Mouse (Mus musculus): Measurements from ENCODE around the gene Gm10840. TPM values are rescaled to one million over a fixed set of nuclear protein-coding genes. Genes with fewer than 3 reads are reported as not detected.

Gene Gm10840
- polyA plus RNA-seq, 1 experiment from 2014 or later, result not detected

- Histone ChIP-seq H3K27me3 (ENCODE audit: control insufficient read depth, insufficient read depth, low read length) (no peaks in the 10 kb centered on the region), H3K4me1 (ENCODE audit: control insufficient read depth, insufficient read depth, low read length) (peaks cover 16% of the 10 kb centered on the region), H3K4me2 (ENCODE audit: low read depth, low read length) (peak overlapping the region; percentile 89), H3K9ac (ENCODE audit: low read length) (peak overlapping the region; percentile 92), H3K9me3 (replicated peaks; ENCODE audit: control insufficient read depth, low read length) (no peaks in the 10 kb centered on the region), H3K27ac (ENCODE audit: low read length) (peak overlapping the region; percentile 92), H3K36me3 (ENCODE audit: control insufficient read depth, insufficient read depth) (peaks cover 25% of the 10 kb centered on the region), H3K4me3 (ENCODE audit: low read length) (peak overlapping the region; percentile 73)
- 35% methylated on average over 9 of the region's 9 CpGs for WGBS
- 0 out of 2 replicates have a peak, but pooled peaks have one; percentile 1 for ATAC-seq (replicated peaks; ENCODE audit: extremely low read depth, insufficient read depth, low FRiP score)
Observed at GRCm38 (mm10) chr11:106158930-106159215, 1.8 kb upstream of the Gm10840 start.

GRCm38 (mm10) chr11:106159216-106159920 lies 1.3 kb upstream of the Gm10840 start:
- WGBS, result under 1% methylated on average over 25 of the region's 25 CpGs

DNA sequence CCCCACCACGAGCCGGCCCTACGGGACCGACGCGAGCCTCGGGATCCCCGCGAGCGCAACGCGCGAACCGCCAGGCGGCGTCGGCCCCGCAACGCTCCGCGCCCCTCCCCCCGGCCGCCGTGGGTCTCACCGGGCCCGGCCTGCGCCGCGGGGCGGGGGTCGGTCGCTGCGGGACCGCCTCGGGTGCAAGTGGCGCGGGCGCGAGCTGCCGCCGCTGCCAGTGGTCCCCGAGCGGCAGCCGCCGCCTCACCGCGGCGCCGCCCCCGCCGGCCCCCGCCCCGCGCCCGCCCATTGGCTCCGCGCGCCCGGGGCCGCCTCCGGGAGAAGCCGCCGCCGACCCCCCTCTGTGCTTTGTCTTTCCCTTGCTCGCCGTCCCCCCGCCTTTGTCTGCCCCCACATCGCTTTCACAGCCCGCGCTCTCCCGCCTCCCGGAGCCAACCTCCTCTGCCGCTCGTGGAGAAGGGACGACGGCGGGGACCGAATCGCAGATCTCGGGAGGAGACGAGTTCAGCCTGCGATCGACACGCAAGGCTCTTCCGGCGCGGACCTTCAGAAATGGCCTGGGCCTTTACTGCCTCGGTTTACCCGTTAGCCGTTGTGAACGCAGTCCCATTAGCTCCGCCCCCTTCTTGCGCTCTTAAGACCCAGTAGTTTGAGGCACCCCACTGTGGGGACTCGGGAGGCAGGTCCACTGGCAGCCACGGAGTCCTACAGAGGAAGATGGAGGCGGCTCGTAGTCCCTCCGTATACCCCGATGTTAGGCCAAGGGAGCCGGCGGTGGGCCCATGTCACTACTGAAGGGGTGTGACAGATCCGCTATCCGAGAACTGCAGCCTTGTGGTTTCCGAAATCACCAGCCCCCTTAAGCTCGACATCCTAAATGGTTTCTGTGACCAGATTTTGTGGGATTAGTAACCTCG lies 469 bp upstream of the Gm10840 start:
- H3K4me3 ChIP-seq (ENCODE audit: low read length), result peak overlapping the region; percentile 73
- H3K9ac ChIP-seq (ENCODE audit: low read length), result peak overlapping the region; percentile 92
- peak overlapping the region; percentile 89 for H3K4me2 ChIP-seq (ENCODE audit: low read depth, low read length)
- no peaks in the 10 kb centered on the region for H3K27me3 ChIP-seq (ENCODE audit: control insufficient read depth, insufficient read depth, low read length)
- peak; percentile 78 for ATAC-seq (replicated peaks; ENCODE audit: extremely low read depth, insufficient read depth, low FRiP score)
- peak overlapping the region; percentile 92 for H3K27ac ChIP-seq (ENCODE audit: low read length)
- WGBS, result under 1% methylated on average over 85 of the region's 106 CpGs
- no peaks in the 10 kb centered on the region for H3K9me3 ChIP-seq (replicated peaks; ENCODE audit: control insufficient read depth, low read length)
- peaks cover 16% of the 10 kb centered on the region for H3K36me3 ChIP-seq (ENCODE audit: control insufficient read depth, insufficient read depth)
- H3K4me1 ChIP-seq (ENCODE audit: control insufficient read depth, insufficient read depth, low read length), result peaks cover 16% of the 10 kb centered on the region

More at GRCm38 (mm10) chr11:106159216-106159920, 1.3 kb upstream of the Gm10840 start:
- H3K4me3 ChIP-seq (ENCODE audit: low read length), result peak overlapping the region; percentile 73
- H3K4me1 ChIP-seq (ENCODE audit: control insufficient read depth, insufficient read depth, low read length), result peaks cover 16% of the 10 kb centered on the region
- H3K36me3 ChIP-seq (ENCODE audit: control insufficient read depth, insufficient read depth), result peaks cover 22% of the 10 kb centered on the region
- peak overlapping the region; percentile 92 for H3K27ac ChIP-seq (ENCODE audit: low read length)
- H3K4me2 ChIP-seq (ENCODE audit: low read depth, low read length), result peak overlapping the region; percentile 89
- ATAC-seq (replicated peaks; ENCODE audit: extremely low read depth, insufficient read depth, low FRiP score), result peak; percentile 35
- H3K27me3 ChIP-seq (ENCODE audit: control insufficient read depth, insufficient read depth, low read length), result no peaks in the 10 kb centered on the region
- no peaks in the 10 kb centered on the region for H3K9me3 ChIP-seq (replicated peaks; ENCODE audit: control insufficient read depth, low read length)
- H3K9ac ChIP-seq (ENCODE audit: low read length), result peak overlapping the region; percentile 92

- peaks cover 16% of the 10 kb centered on the region for H3K4me1 ChIP-seq (ENCODE audit: control insufficient read depth, insufficient read depth, low read length)
- WGBS, result 78% methylated on average over 2 of the region's 2 CpGs
- H3K4me2 ChIP-seq (ENCODE audit: low read depth, low read length), result no peak overlapping the region
- H3K4me3 ChIP-seq (ENCODE audit: low read length), result no peak overlapping the region
- peaks cover 16% of the 10 kb centered on the region for H3K36me3 ChIP-seq (ENCODE audit: control insufficient read depth, insufficient read depth)
- no peaks in the 10 kb centered on the region for H3K27me3 ChIP-seq (ENCODE audit: control insufficient read depth, insufficient read depth, low read length)
- H3K9ac ChIP-seq (ENCODE audit: low read length), result no peak overlapping the region
- H3K27ac ChIP-seq (ENCODE audit: low read length), result no peak overlapping the region
- no peaks in the 10 kb centered on the region for H3K9me3 ChIP-seq (replicated peaks; ENCODE audit: control insufficient read depth, low read length)
- no peak for ATAC-seq (replicated peaks; ENCODE audit: extremely low read depth, insufficient read depth, low FRiP score)
Observed at GRCm38 (mm10) chr11:106162237-106162636, 1.6 kb downstream of the Gm10840 start.

- Histone ChIP-seq H3K27me3 (ENCODE audit: control insufficient read depth, insufficient read depth, low read length) (no peaks in the 10 kb centered on the region), H3K4me2 (ENCODE audit: low read depth, low read length) (no peak overlapping the region), H3K9ac (ENCODE audit: low read length) (no peak overlapping the region), H3K9me3 (replicated peaks; ENCODE audit: control insufficient read depth, low read length) (no peaks in the 10 kb centered on the region), H3K27ac (ENCODE audit: low read length) (peak overlapping the region; percentile 62), H3K4me1 (ENCODE audit: control insufficient read depth, insufficient read depth, low read length) (peaks cover 12% of the 10 kb centered on the region), H3K36me3 (ENCODE audit: control insufficient read depth, insufficient read depth) (peaks cover 22% of the 10 kb centered on the region), H3K4me3 (ENCODE audit: low read length) (no peak overlapping the region)
- WGBS, result 75% methylated on average over 4 of the region's 4 CpGs
- no peak for ATAC-seq (replicated peaks; ENCODE audit: extremely low read depth, insufficient read depth, low FRiP score)
Observed at GRCm38 (mm10) chr11:106163546-106163945, 2.9 kb downstream of the Gm10840 start.

DNA sequence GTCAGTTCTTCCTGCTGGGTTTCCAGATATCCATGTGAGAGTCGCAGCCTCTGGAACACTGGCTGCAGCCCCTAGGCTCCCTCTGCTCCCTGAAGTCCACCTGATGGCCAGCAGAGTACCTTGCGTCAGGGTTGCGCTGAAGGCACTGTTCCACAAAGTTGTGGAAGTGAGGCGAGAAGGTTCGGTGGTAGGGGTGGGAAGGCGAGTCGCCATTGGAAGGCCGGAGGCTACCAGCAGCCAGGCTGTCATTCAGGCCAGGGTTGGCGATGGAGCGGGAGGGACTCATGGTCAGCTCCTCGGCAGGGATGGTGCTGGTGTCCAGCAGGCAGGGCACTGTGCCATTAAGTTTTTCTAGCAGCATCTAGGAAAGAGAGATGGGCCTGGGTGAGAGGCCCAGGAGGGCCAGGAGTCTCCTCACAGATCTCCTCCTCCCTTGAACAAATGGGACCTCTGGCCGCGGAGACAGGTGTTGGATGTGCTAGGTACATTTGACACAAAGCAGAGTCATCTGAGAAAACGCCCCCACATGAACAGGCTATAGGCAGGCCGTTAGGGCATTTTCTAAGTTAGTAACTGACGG lies 4.0 kb downstream of the Gm10840 start:
- Histone ChIP-seq H3K9ac (ENCODE audit: low read length) (no peak overlapping the region), H3K4me1 (ENCODE audit: control insufficient read depth, insufficient read depth, low read length) (peaks cover 11% of the 10 kb centered on the region), H3K27me3 (ENCODE audit: control insufficient read depth, insufficient read depth, low read length) (no peaks in the 10 kb centered on the region), H3K4me3 (ENCODE audit: low read length) (no peak overlapping the region), H3K27ac (ENCODE audit: low read length) (no peak overlapping the region), H3K9me3 (replicated peaks; ENCODE audit: control insufficient read depth, low read length) (no peaks in the 10 kb centered on the region), H3K36me3 (ENCODE audit: control insufficient read depth, insufficient read depth) (peaks cover 22% of the 10 kb centered on the region), H3K4me2 (ENCODE audit: low read depth, low read length) (no peak overlapping the region)
- whole genome bisulfite sequencing, result 87% methylated on average over 16 of the region's 16 CpGs
- ATAC-seq (replicated peaks; ENCODE audit: extremely low read depth, insufficient read depth, low FRiP score), result no peak

GRCm38 (mm10) chr11:106167435-106167834 lies 6.8 kb downstream of the Gm10840 start:
- Histone ChIP-seq H3K4me1 (ENCODE audit: control insufficient read depth, insufficient read depth, low read length) (no peaks in the 10 kb centered on the region), H3K27ac (ENCODE audit: low read length) (peak overlapping the region; percentile 24; the same call in 1 of the 2 replicates), H3K9me3 (replicated peaks; ENCODE audit: control insufficient read depth, low read length) (no peaks in the 10 kb centered on the region), H3K36me3 (ENCODE audit: control insufficient read depth, insufficient read depth) (peaks cover 22% of the 10 kb centered on the region), H3K9ac (ENCODE audit: low read length) (no peak overlapping the region), H3K4me3 (ENCODE audit: low read length) (no peak overlapping the region), H3K4me2 (ENCODE audit: low read depth, low read length) (no peak overlapping the region), H3K27me3 (ENCODE audit: control insufficient read depth, insufficient read depth, low read length) (no peaks in the 10 kb centered on the region)
- ATAC-seq (replicated peaks; ENCODE audit: extremely low read depth, insufficient read depth, low FRiP score), result no peak
- WGBS, result 75% methylated on average over 5 of the region's 5 CpGs

GRCm38 (mm10) chr11:106170807-106171206 lies 10.2 kb downstream of the Gm10840 start:
- 79% methylated on average over 7 of the region's 7 CpGs for WGBS
- no peaks in the 10 kb centered on the region for H3K9me3 ChIP-seq (replicated peaks; ENCODE audit: control insufficient read depth, low read length)
- H3K4me1 ChIP-seq (ENCODE audit: control insufficient read depth, insufficient read depth, low read length), result no peaks in the 10 kb centered on the region
- no peak overlapping the region for H3K4me2 ChIP-seq (ENCODE audit: low read depth, low read length)
- no peak overlapping the region for H3K9ac ChIP-seq (ENCODE audit: low read length)
- peaks cover 16% of the 10 kb centered on the region for H3K36me3 ChIP-seq (ENCODE audit: control insufficient read depth, insufficient read depth)
- no peak overlapping the region for H3K4me3 ChIP-seq (ENCODE audit: low read length)
- H3K27ac ChIP-seq (ENCODE audit: low read length), result no peak overlapping the region
- H3K27me3 ChIP-seq (ENCODE audit: control insufficient read depth, insufficient read depth, low read length), result no peaks in the 10 kb centered on the region
- ATAC-seq (replicated peaks; ENCODE audit: extremely low read depth, insufficient read depth, low FRiP score), result no peak
